Mouse (Mus musculus) limb, embryonic 12.5 days (tissue): ENCODE results near the gene Pcolce2. TPM values are rescaled to one million over a fixed set of nuclear protein-coding genes. Genes with fewer than 3 reads are reported as not detected.
A peak's percentile ranks its signal among the peaks of the same experiment; 100 is the strongest.

Source experiments
- ATAC-seq: fragments of 200-750 bp; cut with Nextera tagmentation; 2 replicates; pipeline ENCODE4 v1.8.0; 2017; ENCODE audit warnings: low read depth, moderate TSS enrichment; ENCODE audit not compliant: insufficient number of reproducible peaks, insufficient read depth, low FRiP score, low TSS enrichment
- H3K27ac ChIP-seq: fragments of 300-500 bp; sonication (generic); 2 replicates; pipeline ENCODE4 v1.5.1; 2016; ENCODE audit warnings: mild to moderate bottlenecking, moderate library complexity
- H3K27me3 ChIP-seq: fragments of 300-500 bp; sonication (generic); 2 replicates; pipeline ENCODE4 v1.6.1; 2016; ENCODE audit warnings: mild to moderate bottlenecking, moderate library complexity
- H3K36me3 ChIP-seq: fragments of 300-500 bp; sonication (generic); 2 replicates; pipeline ENCODE4 v1.6.1; 2016; ENCODE audit warnings: mild to moderate bottlenecking, moderate library complexity
- H3K4me1 ChIP-seq: fragments of 300-500 bp; sonication (generic); replicated peaks from 2 replicates; pipeline ENCODE4 v1.6.1; 2016
- H3K4me2 ChIP-seq: fragments of 300-500 bp; sonication (generic); 2 replicates; pipeline ENCODE4 v1.6.1; 2016; ENCODE audit warnings: mild to moderate bottlenecking, moderate library complexity
- H3K4me3 ChIP-seq: fragments of 300-500 bp; sonication (generic); replicated peaks from 2 replicates; pipeline ENCODE4 v1.5.1; 2016; ENCODE audit warnings: mild to moderate bottlenecking
- H3K9ac ChIP-seq: fragments of 300-500 bp; sonication (generic); replicated peaks from 2 replicates; pipeline ENCODE4 v1.6.1; 2016; ENCODE audit warnings: mild to moderate bottlenecking, moderate library complexity
- H3K9me3 ChIP-seq: fragments of 300-500 bp; sonication (generic); 2 replicates; pipeline ENCODE4 v1.6.1; 2016; ENCODE audit warnings: mild to moderate bottlenecking, moderate library complexity
- WGBS: fragments of 180-500 bp; shearing (Covaris S2); methylation state at CpG from one replicate; pipeline ENCODE4 v1.1.7; 2016; 5-methylcytosine and 5-hydroxymethylcytosine counted together
- polyA plus RNA-seq: library from polyadenylated mRNA; unstranded; fragments of >200 nt; fragmentation: Nextera tagmentation; extraction: Ambion mirVana; gene quantifications from 2 replicates; pipeline ENCODE4 v1.2.1, GENCODE M21; 2016

Pcolce2 gene
- polyA plus RNA-seq, 1 experiment from 2014 or later = 10.4 TPM

DNA sequence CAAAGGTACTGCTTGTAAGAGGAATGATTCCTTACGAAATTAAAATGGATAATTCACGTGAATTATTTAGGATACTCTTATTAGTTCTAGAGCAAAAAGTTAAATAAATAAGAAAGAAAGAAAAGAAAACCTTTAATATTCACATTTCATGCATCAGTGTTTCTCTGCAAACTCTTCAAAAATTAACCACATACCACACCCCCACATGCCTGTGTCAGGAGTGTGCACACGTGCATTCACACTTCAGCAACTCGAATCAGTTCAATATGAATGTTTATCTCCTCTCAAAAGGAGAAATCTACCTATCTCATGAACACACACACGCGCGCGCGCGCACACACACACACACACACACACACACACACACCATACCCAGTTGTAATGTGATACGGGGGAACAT lies 43.3 kb downstream of the Pcolce2 start:
- H3K27ac ChIP-seq = no peak overlapping the region
- H3K4me3 ChIP-seq = no peak overlapping the region
- no peaks in the 10 kb centered on the region; the same call in 1 of the 2 replicates for H3K36me3 ChIP-seq
- ATAC-seq = no peak
- no peaks in the 10 kb centered on the region for H3K27me3 ChIP-seq
- H3K9me3 ChIP-seq = no peaks in the 10 kb centered on the region
- H3K4me1 ChIP-seq = peaks cover 18% of the 10 kb centered on the region
- no peak overlapping the region for H3K4me2 ChIP-seq
- WGBS = 95% methylated on average over 11 of the region's 11 CpGs
- no peak overlapping the region for H3K9ac ChIP-seq

DNA sequence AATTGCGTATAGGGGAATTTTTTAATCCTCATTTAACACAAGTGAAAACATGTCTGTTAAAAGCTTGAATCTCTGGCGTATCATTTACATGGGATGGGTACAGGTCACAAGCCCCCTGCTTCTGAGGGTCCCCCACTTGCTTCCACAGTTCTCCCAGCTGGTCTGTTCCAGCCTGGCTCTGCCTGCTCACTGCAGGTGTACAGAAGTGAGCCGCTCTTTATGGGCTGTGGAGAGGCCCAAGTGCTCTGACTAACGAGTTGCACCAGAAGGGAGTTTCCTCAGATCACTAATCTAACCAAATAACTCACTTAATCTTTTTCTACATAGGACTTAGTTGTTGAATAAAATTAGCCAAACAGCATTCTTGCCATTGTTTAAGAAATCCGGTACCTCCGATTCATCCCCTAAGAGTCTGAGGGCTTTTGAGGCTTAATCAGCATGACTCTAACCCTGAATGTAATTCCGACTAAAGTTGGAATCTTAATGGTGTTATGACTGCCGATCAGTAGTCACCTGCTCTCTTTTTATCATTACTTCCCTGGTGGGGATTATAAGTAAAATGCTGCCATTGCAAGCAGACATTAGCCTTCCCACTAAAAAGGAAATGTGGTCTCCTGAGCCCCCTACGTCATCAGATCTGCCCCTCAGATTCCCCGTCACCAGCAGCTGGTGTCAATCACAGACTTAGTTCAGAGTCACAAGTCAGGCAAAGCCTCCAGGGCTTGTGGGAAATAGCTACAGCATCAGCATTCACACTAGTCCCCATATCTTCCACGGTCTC lies 48.4 kb downstream of the Pcolce2 start:
- 40% methylated on average over 11 of the region's 11 CpGs for WGBS
- H3K36me3 ChIP-seq = 0 out of 2 replicates have a peak, but pooled peaks cover 5% of the 10 kb centered on the region
- peaks cover 30% of the 10 kb centered on the region for H3K4me1 ChIP-seq
- H3K27ac ChIP-seq = no peak overlapping the region
- no peak overlapping the region for H3K9ac ChIP-seq
- 0 out of 2 replicates have a peak, but pooled peaks cover 4% of the 10 kb centered on the region for H3K9me3 ChIP-seq
- no peak; the same call in 1 of the 2 replicates for ATAC-seq
- no peaks in the 10 kb centered on the region for H3K27me3 ChIP-seq
- no peak overlapping the region for H3K4me3 ChIP-seq
- no peak overlapping the region for H3K4me2 ChIP-seq

DNA sequence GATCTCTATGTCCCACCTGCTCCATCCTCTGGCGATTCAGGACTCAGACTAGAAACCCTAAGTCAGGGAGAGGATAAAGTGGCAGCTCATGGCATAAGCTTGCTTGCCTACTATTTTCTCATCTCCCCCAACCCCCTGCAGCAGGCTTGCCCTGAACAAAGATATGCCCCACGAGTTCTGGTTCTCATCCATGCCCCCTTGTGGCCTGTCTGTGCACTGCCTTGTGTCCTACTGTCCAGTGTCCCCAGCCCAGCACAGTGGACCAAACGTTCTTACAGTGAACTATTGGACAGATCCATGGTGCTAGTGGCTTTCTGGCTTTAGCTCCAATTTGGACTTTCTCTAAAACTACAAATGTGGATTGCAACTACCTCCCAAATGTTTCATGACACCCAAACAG lies 50.7 kb downstream of the Pcolce2 start:
- WGBS = 77% methylated on average over 3 of the region's 3 CpGs
- ATAC-seq = no peak
- H3K36me3 ChIP-seq = 0 out of 2 replicates have a peak, but pooled peaks cover 5% of the 10 kb centered on the region

DNA sequence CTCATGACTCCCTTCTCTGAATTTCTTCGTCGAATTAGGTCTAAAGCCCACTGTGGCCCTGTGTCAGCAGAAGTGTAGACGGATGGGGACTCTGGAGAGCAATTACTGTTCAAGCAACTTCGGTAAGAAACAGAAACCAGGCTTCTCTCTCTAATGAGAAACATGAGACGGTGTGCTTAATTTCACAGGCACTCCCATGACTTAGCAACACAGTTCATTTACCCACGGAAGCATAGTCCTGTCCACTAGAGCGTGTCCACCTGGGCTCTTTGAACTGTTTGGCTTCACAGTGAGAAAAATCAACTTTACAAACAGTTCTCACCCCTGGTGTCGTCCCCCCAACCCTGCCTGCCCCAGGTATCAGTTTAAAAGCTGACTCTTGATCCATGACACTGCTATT lies 55.4 kb downstream of the Pcolce2 start:
- H3K27me3 ChIP-seq = no peaks in the 10 kb centered on the region
- peaks cover 35% of the 10 kb centered on the region for H3K4me1 ChIP-seq
- 10% methylated on average over 8 of the region's 8 CpGs for WGBS
- H3K4me2 ChIP-seq = peak overlapping the region; percentile 39
- 0 out of 2 replicates have a peak, but pooled peaks cover 5% of the 10 kb centered on the region for H3K36me3 ChIP-seq
- no peak overlapping the region for H3K9ac ChIP-seq
- H3K9me3 ChIP-seq = 0 out of 2 replicates have a peak, but pooled peaks cover 4% of the 10 kb centered on the region
- ATAC-seq = 0 out of 2 replicates have a peak, but pooled peaks have one; percentile 34
- no peak overlapping the region for H3K4me3 ChIP-seq
- H3K27ac ChIP-seq = peak overlapping the region; percentile 57

More for the DNA sequence above, 50.7 kb downstream of the Pcolce2 start:
- H3K4me1 ChIP-seq = peaks cover 46% of the 10 kb centered on the region
- no peak overlapping the region for H3K4me3 ChIP-seq
- no peak overlapping the region for H3K4me2 ChIP-seq
- H3K9ac ChIP-seq = no peak overlapping the region
- H3K9me3 ChIP-seq = 0 out of 2 replicates have a peak, but pooled peaks cover 4% of the 10 kb centered on the region
- H3K27me3 ChIP-seq = no peaks in the 10 kb centered on the region
- H3K27ac ChIP-seq = no peak overlapping the region

DNA sequence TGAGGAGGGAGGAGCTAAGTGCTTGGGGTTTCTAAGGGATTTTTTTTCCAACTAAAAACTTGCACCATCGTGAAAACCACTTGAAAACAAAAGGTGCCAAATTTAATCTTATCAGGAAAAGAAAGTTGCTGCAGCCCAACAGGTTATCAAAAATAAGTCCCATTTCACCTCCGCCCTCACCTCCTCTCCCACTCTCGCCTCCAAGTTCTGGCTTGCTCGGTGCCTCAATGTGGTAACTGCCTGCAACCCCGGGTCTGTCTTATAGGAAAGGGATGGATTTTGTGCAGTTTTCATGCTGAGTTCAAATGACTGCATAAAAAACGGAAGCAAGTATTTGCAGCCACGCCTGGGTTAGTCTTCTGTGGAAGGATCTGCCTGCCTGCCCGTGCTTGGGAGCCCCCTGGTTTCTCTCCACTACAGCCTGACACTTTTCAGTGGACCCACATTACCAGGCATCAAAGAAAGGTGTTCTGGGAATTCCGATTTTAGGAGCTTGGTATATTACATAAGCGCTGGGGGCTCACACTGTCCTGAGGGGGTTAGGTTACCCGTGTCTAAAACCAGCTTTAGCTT lies 56.2 kb downstream of the Pcolce2 start:
- Histone ChIP-seq H3K4me2 (peak overlapping the region; percentile 25), H3K36me3 (0 out of 2 replicates have a peak, but pooled peaks cover 3% of the 10 kb centered on the region), H3K27me3 (no peaks in the 10 kb centered on the region), H3K4me3 (no peak overlapping the region), H3K4me1 (peaks cover 35% of the 10 kb centered on the region), H3K9ac (no peak overlapping the region), H3K9me3 (0 out of 2 replicates have a peak, but pooled peaks cover 4% of the 10 kb centered on the region), H3K27ac (peak overlapping the region; percentile 36; the same call in 1 of the 2 replicates)
- ATAC-seq = no peak
- 48% methylated on average over 11 of the region's 11 CpGs for WGBS

DNA sequence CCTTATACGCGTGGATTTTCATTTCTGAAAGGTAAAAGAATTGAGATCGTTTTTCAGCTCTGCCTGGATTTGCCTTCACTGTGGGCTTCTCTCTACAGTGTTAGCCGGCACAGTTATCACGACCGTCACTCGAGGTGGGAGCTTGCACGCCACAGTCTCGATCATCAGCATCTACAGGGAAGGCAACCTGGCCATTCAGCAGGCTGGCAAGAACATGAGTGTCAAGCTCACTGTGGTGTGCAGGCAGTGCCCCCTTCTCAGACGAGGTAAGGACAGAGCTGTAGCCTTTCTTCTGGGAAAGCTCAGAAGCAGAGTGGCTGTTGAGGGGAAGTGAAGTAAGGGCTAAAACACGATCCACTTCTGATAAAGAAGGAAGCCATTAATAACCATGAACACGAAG lies 57.1 kb downstream of the Pcolce2 start:
- WGBS = 80% methylated on average over 12 of the region's 12 CpGs

DNA sequence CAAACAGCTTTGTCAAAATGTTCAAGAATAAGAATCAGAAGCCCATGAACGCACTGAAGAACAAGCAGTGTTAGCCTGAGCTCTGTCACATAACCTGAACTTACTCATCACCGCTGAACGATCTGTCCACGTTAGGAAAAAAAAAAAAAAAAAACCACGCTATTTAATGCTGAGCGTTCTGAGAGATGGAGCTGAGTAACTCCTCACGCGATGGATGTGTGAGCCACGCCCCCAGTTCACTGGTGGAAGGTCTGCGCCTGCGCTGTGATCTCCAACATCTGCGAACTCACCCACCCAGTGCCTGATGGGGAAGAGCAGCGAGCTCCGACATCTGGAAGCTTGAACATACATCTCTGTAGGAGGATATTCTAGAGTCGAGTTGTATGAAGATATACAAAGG lies 57.6 kb downstream of the Pcolce2 start:
- H3K4me1 ChIP-seq = peaks cover 35% of the 10 kb centered on the region
- no peaks in the 10 kb centered on the region for H3K27me3 ChIP-seq
- no peak overlapping the region for H3K27ac ChIP-seq
- no peak for ATAC-seq
- H3K9ac ChIP-seq = no peak overlapping the region
- no peaks in the 10 kb centered on the region for H3K9me3 ChIP-seq
- 89% methylated on average over 15 of the region's 15 CpGs for WGBS
- H3K4me2 ChIP-seq = no peak overlapping the region
- no peak overlapping the region for H3K4me3 ChIP-seq
- no peaks in the 10 kb centered on the region for H3K36me3 ChIP-seq

More for the DNA sequence above, 57.1 kb downstream of the Pcolce2 start:
- H3K27me3 ChIP-seq = no peaks in the 10 kb centered on the region
- H3K27ac ChIP-seq = no peak overlapping the region
- H3K9ac ChIP-seq = no peak overlapping the region
- H3K4me1 ChIP-seq = peaks cover 35% of the 10 kb centered on the region
- no peak overlapping the region for H3K4me2 ChIP-seq
- no peak overlapping the region for H3K4me3 ChIP-seq
- no peaks in the 10 kb centered on the region for H3K9me3 ChIP-seq
- ATAC-seq = no peak
- no peaks in the 10 kb centered on the region for H3K36me3 ChIP-seq

DNA sequence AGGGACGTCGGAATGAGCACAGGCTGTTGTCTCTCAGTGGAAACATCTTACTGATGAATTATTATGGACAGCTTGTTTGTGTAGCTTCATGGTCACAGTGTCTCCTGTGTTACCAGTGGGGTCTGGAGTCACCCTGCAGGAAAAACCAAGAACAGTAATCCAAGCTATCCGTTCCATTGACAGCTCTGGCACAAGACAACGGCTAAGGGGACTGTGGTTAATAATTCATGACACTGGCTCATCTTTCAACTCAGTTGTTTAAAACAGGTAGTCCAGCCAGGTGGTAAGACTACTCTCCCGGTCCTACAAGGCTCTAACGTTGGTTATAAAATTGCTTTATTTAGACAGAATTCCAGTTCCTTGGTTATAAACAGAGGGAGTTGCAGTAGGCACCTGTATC lies 59.2 kb downstream of the Pcolce2 start:
- Histone ChIP-seq H3K9ac (no peak overlapping the region), H3K4me2 (no peak overlapping the region), H3K27me3 (no peaks in the 10 kb centered on the region), H3K4me3 (no peak overlapping the region), H3K27ac (no peak overlapping the region), H3K4me1 (peaks cover 27% of the 10 kb centered on the region), H3K9me3 (no peaks in the 10 kb centered on the region), H3K36me3 (no peaks in the 10 kb centered on the region)
- no peak for ATAC-seq
- 78% methylated on average over 6 of the region's 6 CpGs for WGBS

DNA sequence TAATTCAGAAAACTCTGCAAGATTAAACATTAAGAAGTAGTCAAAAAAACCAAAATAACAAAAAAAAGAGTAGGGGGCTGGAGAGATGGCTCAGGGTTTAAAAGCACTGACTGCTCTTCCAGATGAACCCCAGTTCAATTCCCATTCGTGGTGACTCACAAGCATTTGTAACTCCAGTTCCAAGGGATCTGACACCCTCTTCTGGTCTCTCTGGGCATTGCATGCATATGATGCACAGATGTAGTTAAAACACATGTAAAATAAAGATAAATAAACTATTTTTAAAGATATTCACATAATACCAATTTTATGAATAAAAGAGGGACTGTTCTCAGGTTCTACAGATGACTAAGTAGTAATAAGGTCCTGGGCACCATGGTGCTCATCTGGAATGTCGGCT lies 60.4 kb downstream of the Pcolce2 start:
- no peak overlapping the region for H3K9ac ChIP-seq
- no peak overlapping the region for H3K4me3 ChIP-seq
- no peaks in the 10 kb centered on the region for H3K27me3 ChIP-seq
- no peak overlapping the region for H3K27ac ChIP-seq
- H3K4me2 ChIP-seq = no peak overlapping the region
- peaks cover 15% of the 10 kb centered on the region for H3K4me1 ChIP-seq
- H3K9me3 ChIP-seq = no peaks in the 10 kb centered on the region
- WGBS = 49% methylated on average over 2 of the region's 2 CpGs
- H3K36me3 ChIP-seq = no peaks in the 10 kb centered on the region
- no peak for ATAC-seq

DNA sequence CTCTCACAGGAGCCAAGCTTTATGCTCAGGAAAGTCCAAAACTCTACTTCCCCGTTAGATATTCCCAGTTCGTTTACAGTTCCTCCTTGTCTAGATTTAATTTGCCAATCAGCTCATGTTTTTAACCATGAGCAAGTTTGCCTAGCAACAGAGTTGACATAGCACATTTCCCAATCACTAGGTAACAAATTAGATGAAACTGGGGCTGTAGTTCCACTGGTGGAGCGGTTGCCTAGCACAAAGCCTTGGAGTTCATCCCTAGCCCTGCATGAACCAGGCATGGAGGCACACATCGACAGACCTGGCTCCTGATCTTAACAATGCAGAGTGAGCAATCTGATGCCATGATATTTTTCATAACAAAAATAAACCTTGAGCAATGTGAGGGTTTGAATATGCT lies 61.9 kb downstream of the Pcolce2 start:
- no peak overlapping the region for H3K4me3 ChIP-seq
- H3K27me3 ChIP-seq = no peaks in the 10 kb centered on the region
- ATAC-seq = no peak
- H3K27ac ChIP-seq = no peak overlapping the region
- no peaks in the 10 kb centered on the region for H3K9me3 ChIP-seq
- no peak overlapping the region for H3K4me2 ChIP-seq
- no peaks in the 10 kb centered on the region for H3K36me3 ChIP-seq
- peaks cover 4% of the 10 kb centered on the region; the same call in 1 of the 2 replicates for H3K4me1 ChIP-seq
- H3K9ac ChIP-seq = no peak overlapping the region
- WGBS = 84% methylated on average over 4 of the region's 4 CpGs

DNA sequence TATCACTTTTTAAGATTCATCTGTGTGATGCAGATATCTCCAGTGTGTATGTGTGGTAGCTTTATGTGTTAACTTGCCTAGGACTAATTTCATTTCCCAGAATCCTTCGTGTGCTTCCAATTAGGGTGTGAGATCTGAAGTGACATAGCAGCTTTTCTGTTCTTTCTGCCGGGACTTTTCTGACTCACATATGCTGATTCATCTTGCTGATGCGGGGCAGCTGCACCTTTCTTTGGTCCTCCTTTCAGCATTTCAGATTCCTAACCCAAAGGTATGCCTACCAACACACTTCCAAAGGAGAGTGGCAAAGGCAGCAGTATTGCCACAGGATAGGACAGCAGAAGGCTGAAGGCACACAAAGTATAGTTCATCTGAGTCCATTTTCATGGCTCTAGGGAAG lies 66.7 kb downstream of the Pcolce2 start:
- Histone ChIP-seq H3K36me3 (peaks cover 2% of the 10 kb centered on the region; the same call in 1 of the 2 replicates), H3K9me3 (no peaks in the 10 kb centered on the region), H3K27me3 (no peaks in the 10 kb centered on the region), H3K4me2 (no peak overlapping the region), H3K27ac (no peak overlapping the region), H3K4me1 (0 out of 2 replicates have a peak, but pooled peaks cover 4% of the 10 kb centered on the region), H3K9ac (no peak overlapping the region), H3K4me3 (no peak overlapping the region)
- no peak for ATAC-seq
- 67% methylated on average over 3 of the region's 3 CpGs for WGBS
